Mouse (Mus musculus) granulocyte monocyte progenitor cell, adult 5-6 weeks (primary cell): ENCODE measurements around the gene Frmd5. TPM values are rescaled to one million over a fixed set of nuclear protein-coding genes. Genes with fewer than 3 reads are reported as not detected.

Source experiments
- ATAC-seq: replicated peaks from 2 replicates; pipeline ENCODE4 v1.8.0; 2016; ENCODE audit warnings: mild to moderate bottlenecking, moderate TSS enrichment, inconsistent platforms; ENCODE audit not compliant: poor library complexity, severe bottlenecking
- total RNA-seq, 2 experiments: library from RNA; stranded (forward) in 1 of 2; stranded (reverse) in 1 of 2; fragments of 200-712, 200-1000 nt in 1 of 2; fragments of >200 nt in 1 of 2; fragmentation: Nextera tagmentation in 1 of 2; gene quantifications; 2 replicates each; pipeline ENCODE4 v1.2.3; 2014 to 2017

Frmd5 gene
- total RNA-seq, 2 experiments from 2014 or later, result not detected

DNA sequence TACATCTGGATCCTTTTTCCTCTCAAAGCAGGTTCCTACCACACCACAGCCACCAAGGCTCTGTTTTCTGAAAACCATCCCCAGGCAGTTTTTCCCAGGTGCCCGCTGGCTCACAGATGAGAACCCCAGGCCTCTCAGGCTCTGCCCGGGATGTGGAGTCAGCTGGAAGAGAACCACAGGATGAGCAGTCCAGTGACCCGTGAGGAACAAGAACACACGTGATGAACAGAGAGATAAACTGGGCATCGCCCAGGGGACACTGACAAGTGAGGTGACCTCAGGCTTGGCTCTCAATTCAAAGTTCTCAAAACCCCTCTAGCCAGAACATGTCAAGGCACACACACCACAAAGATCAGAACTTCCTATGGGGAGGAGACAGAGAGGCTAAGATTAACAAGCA, 176.6 kb downstream of the Frmd5 start:
- no peak for ATAC-seq

DNA sequence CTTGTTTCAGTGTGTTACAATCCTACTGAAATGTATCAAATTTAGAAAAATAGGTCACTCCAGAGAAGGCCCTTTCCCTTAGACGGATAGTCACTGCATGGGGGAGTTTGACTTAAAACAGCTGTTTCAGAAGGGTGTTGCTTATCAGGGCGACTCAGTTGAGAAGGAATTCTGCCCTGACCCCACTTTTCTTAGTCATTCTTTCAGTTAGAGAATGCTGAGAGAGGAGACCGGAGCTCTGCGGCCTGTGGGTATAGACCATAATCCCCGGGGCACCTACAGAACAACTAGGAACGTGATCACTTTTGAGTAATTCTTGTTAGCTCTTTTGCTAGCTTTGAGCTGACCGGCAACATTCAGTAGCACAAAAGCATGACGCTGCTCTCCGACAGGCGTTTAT, 178.6 kb downstream of the Frmd5 start:
- ATAC-seq, result no peak

DNA sequence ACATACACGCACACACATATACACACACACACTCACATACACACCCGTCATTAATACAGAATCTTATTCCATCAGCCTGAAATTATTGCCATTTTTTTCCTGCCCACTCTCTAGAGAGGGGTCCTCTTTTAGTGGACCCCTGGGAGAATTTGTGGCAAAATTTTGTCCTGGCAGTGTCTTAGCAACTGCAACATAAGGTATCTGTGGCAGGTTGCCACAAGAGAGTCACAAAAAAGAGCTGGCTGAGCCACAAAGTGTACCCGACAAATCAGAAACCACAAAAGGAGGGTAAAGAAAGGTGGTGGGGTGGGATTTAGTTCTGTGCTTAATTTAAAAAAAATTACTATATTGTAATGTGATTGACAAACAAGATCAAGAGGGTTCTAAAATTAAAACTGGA, 181.0 kb downstream of the Frmd5 start:
- no peak for ATAC-seq

- no peak for ATAC-seq
Observed at GRCm38 (mm10) chr2:121621262-121622163, 185.4 kb downstream of the Frmd5 start.

DNA sequence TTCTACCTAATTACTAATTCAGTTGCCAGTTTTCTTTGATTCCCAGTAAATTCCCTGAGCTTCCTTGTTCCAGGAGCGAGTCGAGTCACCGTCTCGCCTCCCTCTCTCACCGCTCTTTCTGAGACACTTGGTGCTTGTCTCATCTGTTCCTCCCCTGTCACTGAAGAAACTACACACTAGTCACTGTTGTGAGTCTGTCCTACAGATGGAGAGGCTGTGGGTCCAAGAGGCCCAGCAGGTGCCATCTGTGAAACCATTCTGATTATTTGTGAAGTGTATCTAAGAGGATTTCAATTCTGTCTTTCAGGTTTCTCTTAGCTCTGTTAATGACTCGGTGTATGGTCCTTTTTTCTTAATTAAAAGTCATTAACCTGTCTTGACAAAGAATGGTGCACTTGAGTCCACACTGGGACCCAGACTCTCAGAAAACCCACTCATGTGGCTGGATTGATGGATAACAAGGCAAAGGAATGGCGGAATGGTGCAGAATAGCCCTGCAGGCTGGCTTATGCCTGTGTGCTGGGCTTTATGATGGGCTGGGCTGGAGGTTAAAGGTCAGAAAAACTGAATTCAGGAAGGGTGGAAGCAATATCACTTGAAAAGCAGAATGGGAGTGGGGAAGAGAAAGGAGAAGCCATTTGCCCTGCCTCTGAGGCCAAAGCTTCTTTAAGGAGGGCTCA, 186.2 kb downstream of the Frmd5 start:
- no peak for ATAC-seq

DNA sequence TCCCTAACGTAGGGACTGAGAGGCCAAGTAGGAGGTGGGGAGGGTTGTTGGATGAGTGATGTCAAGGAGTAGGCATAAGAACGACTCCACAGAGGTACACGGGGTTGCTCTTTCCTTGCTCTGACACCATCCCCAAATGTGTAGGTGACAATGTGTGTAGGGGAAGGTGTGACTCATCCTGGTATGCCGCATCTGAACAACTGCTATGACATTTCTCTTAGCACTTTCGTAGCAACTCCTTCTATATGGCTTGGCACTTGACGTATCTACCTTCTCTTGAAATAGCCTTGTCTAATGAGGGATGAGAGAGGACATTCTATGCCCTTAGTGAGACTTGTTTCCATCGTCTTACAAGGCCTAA, 191.7 kb downstream of the Frmd5 start:
- ATAC-seq, result no peak

- no peak for ATAC-seq
Observed at GRCm38 (mm10) chr2:121614483-121615198, 192.2 kb downstream of the Frmd5 start.

GRCm38 (mm10) chr2:121612112-121612511, 194.8 kb downstream of the Frmd5 start:
- ATAC-seq, result peak; percentile 66

GRCm38 (mm10) chr2:121610008-121610884, 196.6 kb downstream of the Frmd5 start:
- ATAC-seq, result no peak

DNA sequence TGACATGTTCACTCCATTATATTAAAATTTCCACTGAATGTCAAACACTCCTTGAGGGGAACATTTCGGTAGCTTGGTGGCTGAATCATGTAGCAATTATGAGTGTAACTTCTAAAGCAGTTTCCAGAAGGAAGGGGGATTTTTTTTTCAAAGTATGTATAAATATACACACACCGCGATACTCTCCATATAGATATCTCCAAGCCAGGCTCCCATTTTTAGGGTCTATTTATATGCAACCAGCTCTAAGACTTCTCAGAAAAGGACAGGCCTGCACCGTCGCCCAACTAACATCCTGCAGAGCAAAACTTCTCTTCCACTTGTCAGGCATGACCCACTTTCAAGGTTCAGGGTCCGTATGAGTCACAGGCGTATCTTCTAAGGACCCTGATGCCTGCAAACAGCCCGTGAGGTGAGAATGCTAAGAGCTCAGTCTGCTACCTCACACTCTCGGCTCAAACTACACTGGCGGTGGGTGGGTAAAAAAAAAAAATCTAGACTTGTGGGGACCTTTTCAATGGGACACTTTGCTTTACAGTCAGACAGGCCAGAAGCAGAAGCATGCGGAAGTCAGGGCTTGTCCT, 197.7 kb downstream of the Frmd5 start:
- ATAC-seq, result no peak

DNA sequence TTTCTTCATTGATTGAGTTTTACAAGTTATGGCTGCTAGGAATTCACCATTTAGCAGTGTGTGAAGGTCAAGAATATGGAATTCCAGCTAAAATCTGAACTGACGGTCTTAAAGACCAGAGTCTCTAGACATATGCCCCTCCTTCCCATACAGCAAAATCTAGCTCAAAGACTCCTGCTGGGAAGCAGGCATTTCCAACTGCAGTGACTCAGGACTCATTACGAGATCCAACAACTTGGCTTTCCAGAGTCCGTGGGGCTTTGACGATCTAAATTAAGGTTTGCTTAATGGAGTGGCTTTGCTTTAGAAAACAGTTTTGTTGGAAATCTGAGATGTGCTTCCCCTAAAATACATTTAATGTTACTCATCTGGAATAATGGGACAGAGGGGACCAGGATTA, 204.5 kb downstream of the Frmd5 start:
- no peak for ATAC-seq

- ATAC-seq, result no peak
Observed at GRCm38 (mm10) chr2:121601543-121601942, 205.3 kb downstream of the Frmd5 start.

DNA sequence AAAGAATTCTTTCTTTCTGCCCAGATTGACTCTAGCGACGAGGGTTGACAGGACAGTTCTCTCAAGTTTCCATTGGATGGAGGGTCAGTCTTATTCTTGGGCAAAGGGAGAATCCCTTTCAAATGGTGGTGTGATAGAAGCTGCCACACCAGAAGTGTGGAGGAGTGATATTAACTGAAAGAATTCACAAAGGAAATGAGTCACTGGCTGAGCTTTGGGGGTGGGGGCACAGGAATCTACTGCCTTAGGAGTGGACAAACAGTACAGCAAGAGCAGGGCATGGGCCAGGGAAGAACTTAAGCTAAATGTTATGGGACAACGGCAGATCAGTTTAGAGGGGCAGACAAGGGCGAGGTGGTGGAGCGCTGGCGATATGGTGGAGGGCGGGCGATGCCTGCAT, 206.2 kb downstream of the Frmd5 start:
- ATAC-seq, result no peak

DNA sequence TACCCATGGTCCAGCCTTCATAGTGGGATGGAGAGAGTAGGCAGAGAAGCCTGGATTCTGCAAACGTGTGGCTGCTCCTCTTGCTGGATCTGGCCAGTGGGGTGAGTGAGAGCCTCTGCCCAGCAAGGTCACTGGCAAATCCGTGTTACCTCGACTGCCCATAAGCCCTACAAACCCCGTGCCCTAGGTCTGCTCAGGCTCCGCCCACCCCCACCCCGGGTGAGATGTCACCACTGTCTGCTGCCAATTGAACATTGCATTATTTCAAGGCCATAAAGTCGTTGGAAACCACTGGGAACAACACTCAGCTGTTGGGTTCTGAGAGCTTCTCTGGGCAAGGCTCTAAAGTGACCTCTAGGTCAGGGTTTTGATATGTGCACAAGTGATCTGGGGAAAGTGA, 208.6 kb downstream of the Frmd5 start:
- no peak for ATAC-seq

DNA sequence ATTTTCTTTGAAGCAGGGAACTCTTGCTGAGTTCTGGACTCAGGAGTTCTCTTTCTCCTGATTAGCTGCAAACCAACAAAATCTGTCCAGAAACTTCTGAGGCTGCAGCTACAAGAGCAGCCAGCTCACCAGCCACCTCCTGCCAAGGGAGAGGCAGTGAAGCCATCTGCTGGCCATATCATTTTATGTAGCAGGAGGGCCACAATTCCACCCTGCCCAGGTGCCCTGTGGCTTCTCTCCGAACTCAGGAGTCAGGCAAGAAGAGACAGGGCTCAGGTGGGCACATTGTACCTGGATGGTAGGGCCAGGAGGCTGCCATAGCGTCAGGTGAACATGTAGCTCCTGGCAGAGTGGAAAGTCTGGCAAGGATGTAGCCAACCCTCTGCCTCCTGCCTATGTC, 210.3 kb downstream of the Frmd5 start:
- no peak for ATAC-seq

DNA sequence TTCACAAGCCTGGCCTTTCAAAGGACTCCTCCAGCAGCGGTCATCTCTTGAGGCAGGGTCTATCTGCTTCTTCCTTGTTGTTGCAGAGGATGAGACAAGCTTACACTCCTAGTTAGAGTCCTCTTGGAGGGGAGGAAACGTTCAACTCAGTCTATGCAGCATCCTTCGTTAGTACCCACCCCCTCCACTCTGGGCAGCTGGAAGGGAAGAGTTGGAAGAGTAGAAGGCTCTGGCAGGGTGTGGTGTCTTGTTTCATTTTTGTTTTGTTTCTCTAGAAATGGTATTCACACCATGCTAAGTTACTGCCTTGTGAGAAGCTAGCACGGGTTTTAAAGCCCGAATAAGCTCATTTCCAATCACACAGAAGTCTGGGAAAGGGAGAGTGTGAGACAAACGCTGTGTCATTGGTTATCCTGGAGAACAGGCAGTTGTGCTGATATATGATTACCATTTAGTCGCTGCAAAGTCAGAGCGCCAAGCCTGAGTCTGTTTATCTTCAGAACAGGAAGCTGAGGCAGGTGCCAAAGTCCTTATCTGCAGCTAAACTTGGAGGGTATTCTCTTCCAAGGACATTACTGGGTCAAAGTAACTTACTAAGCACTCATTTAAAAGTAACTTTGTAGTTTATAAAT, 212.1 kb downstream of the Frmd5 start:
- ATAC-seq, result no peak

DNA sequence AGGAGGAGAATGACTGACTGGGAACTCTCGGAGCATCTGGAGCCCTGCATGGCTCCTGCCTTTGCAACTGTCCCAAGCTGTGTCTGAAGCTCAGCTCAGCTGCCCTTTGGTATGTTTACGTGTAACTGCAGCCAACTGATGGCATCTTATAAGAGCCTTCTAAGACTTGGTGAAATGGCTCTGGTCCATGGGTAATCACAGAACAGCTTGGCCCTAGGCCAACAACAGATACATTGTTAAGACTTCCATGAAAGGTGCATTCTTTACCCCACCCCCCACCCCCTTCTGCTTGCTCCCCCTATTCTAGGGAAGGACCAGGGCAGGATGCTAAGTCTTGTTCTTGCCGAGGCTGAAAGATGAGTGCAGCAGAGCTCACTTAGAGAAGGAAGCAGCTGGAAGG, 212.8 kb downstream of the Frmd5 start:
- no peak for ATAC-seq

GRCm38 (mm10) chr2:121588309-121588694, 218.6 kb downstream of the Frmd5 start:
- no peak for ATAC-seq

- ATAC-seq, result no peak; the same call in 1 of the 2 replicates
Observed at GRCm38 (mm10) chr2:121587523-121588308, 219.2 kb downstream of the Frmd5 start.
